10 mouse cellular contexts compared by ENCODE assay signal in genomic region chr7:132767233-132767998, GRCm38 (mm10). TPM values are rescaled to one million over a fixed set of nuclear protein-coding genes. Genes with fewer than 3 reads are reported as not detected.
DNase-seq lines count a peak whose midpoint lies in the region; ATAC-seq lines count a peak whose summit lies in the region.
"Had no signal": no experiment of that assay in that cellular context is flagged by ENCODE, and none has a peak within 500 bp of the region (broad histone marks: within the 10 kb centered on the region; RNA-seq: fewer than 3 reads in every experiment).

No protein-coding gene starts in this region.

- H3K4me3 ChIP-seq in kidney, embryonic 16.5 days (ENCODE audit: low read length) = no peak overlapping the region
- H3K4me3 ChIP-seq in kidney, embryonic 14.5 days (ENCODE audit: low read length) = no peak overlapping the region
- H3K4me3 ChIP-seq in forebrain, embryonic 11.5 days (ENCODE audit: low read depth, low read length) = no peak overlapping the region
- no peak overlapping the region for H3K4me3 ChIP-seq in limb, embryonic 10.5 days
- no peak overlapping the region for H3K4me3 ChIP-seq in neural tube, embryonic 15.5 days (replicated peaks)
- no peak overlapping the region for H3K4me3 ChIP-seq in heart, embryonic 12.5 days
- H3K4me3 ChIP-seq: intestine, embryonic 15.5 days had no signal

- peaks cover 6% of the 10 kb centered on the region; the same call in 1 of the 2 replicates for H3K36me3 ChIP-seq in kidney, embryonic 16.5 days (ENCODE audit: insufficient read depth, low read length)
- peaks cover 11% of the 10 kb centered on the region; the same call in 1 of the 2 replicates for H3K36me3 ChIP-seq in kidney, embryonic 14.5 days (ENCODE audit: control insufficient read depth, insufficient read depth, low read length)
- H3K36me3 ChIP-seq in forebrain, embryonic 11.5 days (ENCODE audit: control insufficient read depth, insufficient read depth, low read length) = no peaks in the 10 kb centered on the region
- H3K36me3 ChIP-seq in limb, embryonic 10.5 days = peaks cover 70% of the 10 kb centered on the region
- H3K36me3 ChIP-seq in neural tube, embryonic 15.5 days = no peaks in the 10 kb centered on the region
- peaks cover 3% of the 10 kb centered on the region; the same call in 1 of the 2 replicates for H3K36me3 ChIP-seq in heart, embryonic 12.5 days
- H3K36me3 ChIP-seq: intestine, embryonic 15.5 days had no signal

- no peak overlapping the region for H3K9ac ChIP-seq in kidney, embryonic 16.5 days (replicated peaks; ENCODE audit: low read length)
- H3K9ac ChIP-seq in kidney, embryonic 14.5 days (ENCODE audit: low read depth, low read length) = no peak overlapping the region
- H3K9ac ChIP-seq in forebrain, embryonic 11.5 days (ENCODE audit: low read length) = no peak overlapping the region
- no peak overlapping the region for H3K9ac ChIP-seq in neural tube, embryonic 15.5 days (replicated peaks)
- no peak overlapping the region for H3K9ac ChIP-seq in heart, embryonic 12.5 days
- H3K9ac ChIP-seq: intestine, embryonic 15.5 days; lung, embryonic 14.5 days had no signal

- WGBS in kidney, embryonic 16.5 days = 46% methylated on average over 12 of the region's 12 CpGs
- 49% methylated on average over 12 of the region's 12 CpGs for WGBS in kidney, embryonic 14.5 days
- WGBS in forebrain, embryonic 11.5 days = 32% methylated on average over 12 of the region's 12 CpGs
- 61% methylated on average over 12 of the region's 12 CpGs for WGBS in limb, embryonic 10.5 days
- 18% methylated on average over 12 of the region's 12 CpGs for WGBS in neural tube, embryonic 15.5 days
- WGBS in heart, embryonic 12.5 days = 82% methylated on average over 12 of the region's 12 CpGs

- no peaks in the 10 kb centered on the region for H3K9me3 ChIP-seq in kidney, embryonic 16.5 days (ENCODE audit: low read length)
- no peaks in the 10 kb centered on the region for H3K9me3 ChIP-seq in kidney, embryonic 14.5 days (ENCODE audit: control insufficient read depth, low read length)
- no peaks in the 10 kb centered on the region for H3K9me3 ChIP-seq in forebrain, embryonic 11.5 days (ENCODE audit: control insufficient read depth, low read length)
- H3K9me3 ChIP-seq in limb, embryonic 10.5 days (replicated peaks) = no peaks in the 10 kb centered on the region
- H3K9me3 ChIP-seq in neural tube, embryonic 15.5 days (replicated peaks) = no peaks in the 10 kb centered on the region
- H3K9me3 ChIP-seq in heart, embryonic 12.5 days (replicated peaks) = no peaks in the 10 kb centered on the region
- H3K9me3 ChIP-seq: intestine, embryonic 15.5 days had no signal

- 0 out of 2 replicates have a peak overlapping the region, but pooled peaks have one; percentile 16 for H3K27ac ChIP-seq in kidney, embryonic 16.5 days (ENCODE audit: low read length)
- no peak overlapping the region for H3K27ac ChIP-seq in kidney, embryonic 14.5 days (ENCODE audit: low read depth, low read length)
- peak overlapping the region; percentile 58; the same call in 1 of the 2 replicates for H3K27ac ChIP-seq in forebrain, embryonic 11.5 days (ENCODE audit: low read depth, low read length)
- H3K27ac ChIP-seq in limb, embryonic 10.5 days = peak overlapping the region; percentile 28; the same call in 1 of the 2 replicates
- H3K27ac ChIP-seq in neural tube, embryonic 15.5 days (replicated peaks) = no peak overlapping the region
- H3K27ac ChIP-seq in heart, embryonic 12.5 days (ENCODE audit: poor library complexity, severe bottlenecking) = no peak overlapping the region

- no peak for ATAC-seq in kidney, embryonic 16.5 days (ENCODE audit: low FRiP score, low TSS enrichment)
- no peak for ATAC-seq in kidney, embryonic 14.5 days (ENCODE audit: low FRiP score, low TSS enrichment)
- peak; percentile 74 for ATAC-seq in forebrain, embryonic 11.5 days (replicated peaks; ENCODE audit: low FRiP score)
- ATAC-seq in neural tube, embryonic 15.5 days (ENCODE audit: low FRiP score) = peak; percentile 61
- ATAC-seq in heart, embryonic 12.5 days (ENCODE audit: insufficient number of reproducible peaks, low FRiP score) = no peak

- peaks cover 18% of the 10 kb centered on the region for H3K4me1 ChIP-seq in kidney, embryonic 16.5 days (ENCODE audit: insufficient read depth, low read length)
- no peaks in the 10 kb centered on the region for H3K4me1 ChIP-seq in kidney, embryonic 14.5 days (ENCODE audit: control insufficient read depth, insufficient read depth, low read length)
- H3K4me1 ChIP-seq in forebrain, embryonic 11.5 days (replicated peaks; ENCODE audit: control insufficient read depth, insufficient read depth, low read length) = peaks cover 20% of the 10 kb centered on the region
- peaks cover 29% of the 10 kb centered on the region for H3K4me1 ChIP-seq in limb, embryonic 10.5 days
- peaks cover 29% of the 10 kb centered on the region for H3K4me1 ChIP-seq in neural tube, embryonic 15.5 days
- peaks cover 32% of the 10 kb centered on the region for H3K4me1 ChIP-seq in heart, embryonic 12.5 days (replicated peaks)

- H3K27me3 ChIP-seq in kidney, embryonic 16.5 days (ENCODE audit: insufficient read depth, low read length) = no peaks in the 10 kb centered on the region
- H3K27me3 ChIP-seq in kidney, embryonic 14.5 days (ENCODE audit: control insufficient read depth, insufficient read depth, low read length) = no peaks in the 10 kb centered on the region
- H3K27me3 ChIP-seq in forebrain, embryonic 11.5 days (ENCODE audit: control insufficient read depth, insufficient read depth, low read length) = no peaks in the 10 kb centered on the region
- no peaks in the 10 kb centered on the region for H3K27me3 ChIP-seq in limb, embryonic 10.5 days (ENCODE audit: low read depth, poor library complexity, severe bottlenecking)
- H3K27me3 ChIP-seq in neural tube, embryonic 15.5 days (replicated peaks) = no peaks in the 10 kb centered on the region
- no peaks in the 10 kb centered on the region for H3K27me3 ChIP-seq in heart, embryonic 12.5 days (replicated peaks)
- H3K27me3 ChIP-seq: intestine, embryonic 15.5 days had no signal

- H3K4me2 ChIP-seq in kidney, embryonic 16.5 days (replicated peaks; ENCODE audit: low read depth, low read length) = no peak overlapping the region
- no peak overlapping the region for H3K4me2 ChIP-seq in kidney, embryonic 14.5 days (replicated peaks; ENCODE audit: low read depth, low read length)
- H3K4me2 ChIP-seq in forebrain, embryonic 11.5 days (ENCODE audit: low read depth, low read length, severe bottlenecking) = peak overlapping the region; percentile 12; the same call in 1 of the 2 replicates
- H3K4me2 ChIP-seq in neural tube, embryonic 15.5 days = no peak overlapping the region
- no peak overlapping the region for H3K4me2 ChIP-seq in heart, embryonic 12.5 days
- H3K4me2 ChIP-seq: intestine, embryonic 15.5 days; lung, embryonic 14.5 days had no signal

- DNase-seq in forebrain, embryonic 11.5 days (ENCODE audit: low spot score) = no peak
- no peak for DNase-seq in limb, embryonic 10.5 days (ENCODE audit: low spot score)
- DNase-seq in adrenal gland, postnatal 10 days = no peak
- no peak for DNase-seq in frontal cortex, postnatal 10 days (ENCODE audit: low spot score in 2 of 2)
- DNase-seq: lung, embryonic 14.5 days had no signal

RNA-seq across cellular contexts. Expression of gene Fam53b, which starts 46.3 kb away (rescaled TPM):
- polyA plus RNA-seq in kidney, embryonic 16.5 days (2015; fragmentation: Nextera tagmentation; extraction: Ambion mirVana) = 22.5 and 23.3 TPM in 2 replicates
- polyA plus RNA-seq in kidney, embryonic 14.5 days (2014; fragmentation: Nextera tagmentation; extraction: Ambion mirVana) = 17.0 and 22.1 TPM in 2 replicates
- polyA plus RNA-seq in forebrain, embryonic 11.5 days (2014; fragmentation: Nextera tagmentation; extraction: Ambion mirVana) = 44.3 and 45.5 TPM in 2 replicates
- 32.7 and 39.1 TPM in 2 replicates for polyA plus RNA-seq in limb, embryonic 10.5 days (2016; fragmentation: Nextera tagmentation; extraction: Ambion mirVana)
- polyA plus RNA-seq in neural tube, embryonic 15.5 days (2015; fragmentation: Nextera tagmentation; extraction: Ambion mirVana) = 12.4 and 14.2 TPM in 2 replicates
- total RNA-seq in adrenal gland, postnatal 10 days (2021) = 10 to 100 TPM; 58.4 to 75.1 TPM
- polyA plus RNA-seq in heart, embryonic 12.5 days (2016; fragmentation: Nextera tagmentation; extraction: Ambion mirVana) = 15.3 and 17.0 TPM in 2 replicates

Comparison
In these comparisons a context has a peak if more than half of its experiments do, and no peak if none do; other contexts are left out.
1. H3K27ac ChIP-seq: peak in kidney, embryonic 16.5 days (single experiment), forebrain, embryonic 11.5 days (single experiment) and limb, embryonic 10.5 days (single experiment); none in kidney, embryonic 14.5 days (single experiment), neural tube, embryonic 15.5 days (single experiment) and heart, embryonic 12.5 days (single experiment).
2. ATAC-seq: peak in forebrain, embryonic 11.5 days (single experiment) and neural tube, embryonic 15.5 days (single experiment); none in kidney, embryonic 16.5 days (single experiment), kidney, embryonic 14.5 days (single experiment) and heart, embryonic 12.5 days (single experiment).